Mouse (Mus musculus) liver, embryonic 14.5 days (tissue): ENCODE data around the gene Camk1. TPM values are rescaled to one million over a fixed set of nuclear protein-coding genes. Genes with fewer than 3 reads are reported as not detected.

ENCODE experiments used
- ATAC-seq: fragments of 200-750 bp; cut with Nextera tagmentation; 2 replicates; pipeline ENCODE4 v1.8.0; 2017; ENCODE audit warnings: moderate number of reproducible peaks, mild to moderate bottlenecking, moderate library complexity; ENCODE audit not compliant: insufficient read depth
- DNase-seq, 3 experiments: peaks; one replicate each; pipeline ENCODE4 v3.0.0-alpha.2; 2012 to 2013; ENCODE audit warnings: low read depth in 3 of 3, low spot score in 3 of 3
- H3K27ac ChIP-seq: fragments of 300-500 bp; sonication (generic); 2 replicates; pipeline ENCODE4 v1.5.1; 2014; ENCODE audit warnings: moderate library complexity, mild to moderate bottlenecking, control low read depth, inconsistent platforms
- H3K27me3 ChIP-seq: fragments of 300-500 bp; sonication (generic); 2 replicates; pipeline ENCODE4 v1.6.1; 2014; ENCODE audit warnings: mild to moderate bottlenecking, low read length, moderate library complexity; ENCODE audit not compliant: control insufficient read depth, insufficient read depth
- H3K36me3 ChIP-seq: fragments of 300-500 bp; sonication (generic); replicated peaks from 2 replicates; pipeline ENCODE4 v1.6.1; 2014; ENCODE audit warnings: low read depth; ENCODE audit not compliant: control insufficient read depth, insufficient read depth
- H3K4me1 ChIP-seq, 2 experiments: fragments of 200-500 bp in 1 of 2; fragments of 300-500 bp in 1 of 2; sonication (generic) in 1 of 2; replicated peaks; 2 replicates each; pipeline ENCODE4 v1.6.1; 2012 to 2014; ENCODE audit warnings: antibody characterized with exemption in 1 of 2, inconsistent platforms in 1 of 2, low read length in 1 of 2; ENCODE audit not compliant: control insufficient read depth in 2 of 2, insufficient read depth in 2 of 2
- H3K4me2 ChIP-seq: fragments of 300-500 bp; sonication (generic); 2 replicates; pipeline ENCODE4 v1.6.1; 2014; ENCODE audit warnings: low read depth, mild to moderate bottlenecking, control low read depth, moderate library complexity
- H3K4me3 ChIP-seq, 2 experiments: fragments of 200-500 bp in 1 of 2; fragments of 300-500 bp in 1 of 2; sonication (generic) in 1 of 2; 2 replicates each; pipeline ENCODE4 v1.5.1; 2012 to 2014; ENCODE audit warnings: low read depth in 2 of 2, low read length in 2 of 2, mild to moderate bottlenecking in 2 of 2, control low read depth in 1 of 2, inconsistent platforms in 1 of 2, moderate library complexity in 1 of 2; ENCODE audit not compliant: insufficient read depth in 1 of 2
- H3K9ac ChIP-seq: fragments of 300-500 bp; sonication (generic); replicated peaks from 2 replicates; pipeline ENCODE4 v1.6.1; 2014; ENCODE audit warnings: mild to moderate bottlenecking, control low read depth, moderate library complexity
- H3K9me3 ChIP-seq: fragments of 300-500 bp; sonication (generic); 2 replicates; pipeline ENCODE4 v1.6.1; 2016; ENCODE audit warnings: low read length, mixed read lengths; ENCODE audit not compliant: control insufficient read depth
- CTCF ChIP-seq: IDR thresholded peaks from 2 replicates; pipeline ENCODE4 v1.5.1; 2016; ENCODE audit warnings: antibody characterized with exemption, low read depth, control low read depth
- EP300 ChIP-seq: IDR thresholded peaks from 2 replicates; pipeline ENCODE4 v1.6.1; 2016; ENCODE audit warnings: antibody characterized with exemption, low read depth
- WGBS: fragments of 180-500 bp; shearing (Covaris S2); extraction: QIAGEN DNeasy Blood & Tissue Kit; methylation state at CpG from one replicate; pipeline ENCODE4 v1.1.7; 2014; ENCODE audit not compliant: insufficient replicate concordance; 5-methylcytosine and 5-hydroxymethylcytosine counted together
- polyA plus RNA-seq, 2 experiments: library from polyadenylated mRNA; depleted of rRNA in 1 of 2; stranded (reverse) in 1 of 2; unstranded in 1 of 2; fragments of >200 nt; fragmentation: Nextera tagmentation in 1 of 2; extraction: Ambion mirVana in 1 of 2; gene quantifications; 2 replicates each; pipeline versions ENCODE4 v1.2.1 to v1.2.3; 2012 to 2014

The Camk1 gene
- polyA plus RNA-seq, 2 experiments: 9.0 to 16.3 TPM

- H3K36me3 ChIP-seq: no peaks in the 10 kb centered on the region; the same call in 1 of the 2 replicates
- H3K4me3 ChIP-seq: no peak overlapping the region
- DNase-seq (no peak), ATAC-seq (no peak)
- H3K4me2 ChIP-seq: no peak overlapping the region
- no peaks in the 10 kb centered on the region for H3K9me3 ChIP-seq
- no peak overlapping the region for H3K9ac ChIP-seq
- H3K4me1 ChIP-seq: peaks cover 1 to 5% of the 10 kb centered on the region in 2 experiments; a peak in 1 of 4 replicates
- WGBS: 11% methylated on average over 2 of the region's 2 CpGs
- TF ChIP-seq EP300 (no peak), CTCF (no peak)
- H3K27me3 ChIP-seq: no peaks in the 10 kb centered on the region
- no peak overlapping the region for H3K27ac ChIP-seq
These were observed 13.2 kb downstream of the Camk1 start for GRCm38 (mm10) chr6:113330547-113330946.

GRCm38 (mm10) chr6:113329396-113329795 lies 14.4 kb downstream of the Camk1 start:
- no peak for DNase-seq
- no peak overlapping the region for H3K4me3 ChIP-seq
- ATAC-seq: no peak
- H3K9me3 ChIP-seq: no peaks in the 10 kb centered on the region
- no peaks in the 10 kb centered on the region for H3K27me3 ChIP-seq
- H3K36me3 ChIP-seq: peaks cover 11% of the 10 kb centered on the region
- WGBS: 54% methylated on average over 1 of the region's 1 CpGs
- peaks cover 1 to 5% of the 10 kb centered on the region in 2 experiments; a peak in 1 of 4 replicates for H3K4me1 ChIP-seq
- H3K4me2 ChIP-seq: no peak overlapping the region
- no peak overlapping the region for H3K9ac ChIP-seq
- no peak for TF ChIP-seq EP300
- no peak for TF ChIP-seq CTCF
- no peak overlapping the region for H3K27ac ChIP-seq

DNA sequence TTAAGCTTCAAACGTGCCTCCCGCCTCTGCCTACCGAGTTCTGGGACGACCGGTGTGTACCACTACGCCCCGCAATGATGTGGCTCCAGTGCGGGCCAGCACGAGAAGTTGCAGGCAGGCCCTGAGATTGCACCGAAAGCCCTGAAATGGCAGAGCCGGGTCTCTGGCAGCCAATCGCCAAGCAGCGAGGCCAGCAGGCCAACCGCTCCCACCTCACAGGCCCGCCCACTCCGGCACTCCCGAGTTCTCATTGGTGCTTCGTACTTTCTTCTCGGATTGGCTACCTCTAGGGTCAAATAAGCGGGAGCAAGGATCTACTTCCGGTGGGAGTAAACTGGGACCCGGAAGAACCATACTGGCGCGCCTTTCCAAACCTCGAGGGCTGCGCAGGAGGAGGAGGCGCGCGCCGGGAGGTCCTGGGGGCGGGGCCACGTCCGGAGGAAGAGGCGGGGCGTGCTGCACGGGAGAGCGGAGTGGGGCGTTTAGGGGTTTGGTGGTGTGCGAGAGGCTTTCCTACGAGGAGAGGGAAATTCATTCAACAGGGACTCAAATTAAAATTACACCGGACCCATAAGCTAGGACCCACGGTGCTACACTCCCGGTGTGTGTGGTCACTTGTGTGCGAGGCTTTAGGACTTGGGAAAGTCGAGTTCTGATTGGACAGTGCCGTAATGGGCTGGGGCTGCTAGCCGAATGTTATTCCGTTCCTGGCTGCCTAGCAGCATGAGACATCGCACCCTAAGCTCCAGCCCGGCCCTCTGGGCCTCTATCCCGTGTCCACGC lies 17.1 kb downstream of the Camk1 start, which contains the start of gene Ogg1:
Gene Ogg1 (plus strand): TSS at position 440 of the 783 bp plus-strand sequence.
- H3K4me2 ChIP-seq: peak within 1 kb of the TSS; percentile 95
- ATAC-seq (peak; percentile 97), DNase-seq (peak; percentile 99)
- H3K9ac ChIP-seq: peak within 1 kb of the TSS; percentile 63
- no peaks in the 10 kb centered on the region for H3K27me3 ChIP-seq
- H3K36me3 ChIP-seq: peaks cover 37% of the 10 kb centered on the region
- no peaks in the 10 kb centered on the region for H3K9me3 ChIP-seq
- under 1% methylated on average over 52 of the region's 52 CpGs for WGBS
- peak within 1 kb of the TSS; percentile 63 to 80 for H3K4me3 ChIP-seq
- H3K27ac ChIP-seq: peak within 1 kb of the TSS; percentile 87
- peaks cover 1 to 5% of the 10 kb centered on the region in 2 experiments; a peak in 1 of 4 replicates for H3K4me1 ChIP-seq
- TF ChIP-seq EP300 (no peak), CTCF (0 out of 2 replicates have a peak, but pooled peaks have one; percentile 30)

- Histone ChIP-seq H3K4me2 (no peak overlapping the region), H3K27me3 (no peaks in the 10 kb centered on the region), H3K36me3 (peaks cover 81% of the 10 kb centered on the region), H3K4me1 (no peaks in the 10 kb centered on the region), H3K9ac (no peak overlapping the region), H3K9me3 (no peaks in the 10 kb centered on the region), H3K27ac (no peak overlapping the region), H3K4me3 (no peak overlapping the region)
- TF ChIP-seq EP300 (no peak), CTCF (no peak)
- DNase-seq (no peak), ATAC-seq (no peak)
- WGBS: 86% methylated on average over 3 of the region's 3 CpGs
These were observed 27.8 kb downstream of the Camk1 start for GRCm38 (mm10) chr6:113315972-113316371.

- no peaks in the 10 kb centered on the region for H3K27me3 ChIP-seq
- peaks cover 12 to 13% of the 10 kb centered on the region in 2 experiments for H3K4me1 ChIP-seq
- DNase-seq: peak in 1 of 3 experiments; percentile 41
- H3K27ac ChIP-seq: peak overlapping the region; percentile 18
- ATAC-seq: no peak
- peak overlapping the region; percentile 98 for H3K9ac ChIP-seq
- peaks cover 20% of the 10 kb centered on the region for H3K36me3 ChIP-seq
- TF ChIP-seq EP300 (no peak), CTCF (peak; percentile 57)
- no peaks in the 10 kb centered on the region for H3K9me3 ChIP-seq
- 17% methylated on average over 5 of the region's 5 CpGs for WGBS
- peak overlapping the region; percentile 86 for H3K4me2 ChIP-seq
- peak overlapping the region; percentile 85 to 98 for H3K4me3 ChIP-seq
These were observed 35.6 kb downstream of the Camk1 start for GRCm38 (mm10) chr6:113308141-113308540.
